Mouse (Mus musculus) lung, embryonic 16.5 days (tissue): ENCODE results near the gene Stxbp4. TPM values are rescaled to one million over a fixed set of nuclear protein-coding genes. Genes with fewer than 3 reads are reported as not detected.

Experiments
- ATAC-seq: fragments of 200-750 bp; cut with Nextera tagmentation; 2 replicates; pipeline ENCODE4 v1.8.0; 2017; ENCODE audit warnings: low read depth, mild to moderate bottlenecking, moderate library complexity
- H3K27ac ChIP-seq: fragments of 300-500 bp; sonication (generic); 2 replicates; pipeline ENCODE4 v1.5.1; 2014; ENCODE audit warnings: mild to moderate bottlenecking, control low read depth, low read length
- H3K27me3 ChIP-seq: fragments of 300-500 bp; sonication (generic); 2 replicates; pipeline ENCODE4 v1.6.1; 2014; ENCODE audit warnings: low read depth, low read length, mixed read lengths; ENCODE audit not compliant: control insufficient read depth, insufficient read depth
- H3K36me3 ChIP-seq: fragments of 300-500 bp; sonication (generic); 2 replicates; pipeline ENCODE4 v1.6.1; 2014; ENCODE audit warnings: low read length; ENCODE audit not compliant: control insufficient read depth, insufficient read depth
- H3K4me1 ChIP-seq: fragments of 300-500 bp; sonication (generic); replicated peaks from 2 replicates; pipeline ENCODE4 v1.6.1; 2014; ENCODE audit warnings: low read length, mixed read lengths; ENCODE audit not compliant: control insufficient read depth, insufficient read depth
- H3K4me2 ChIP-seq: fragments of 300-500 bp; sonication (generic); 2 replicates; pipeline ENCODE4 v1.6.1; 2014; ENCODE audit warnings: low read depth, low read length, control low read depth
- H3K4me3 ChIP-seq: fragments of 300-500 bp; sonication (generic); 2 replicates; pipeline ENCODE4 v1.5.1; 2014; ENCODE audit warnings: mild to moderate bottlenecking, low read length, control low read depth
- H3K9ac ChIP-seq: fragments of 300-500 bp; sonication (generic); 2 replicates; pipeline ENCODE4 v1.6.1; 2014; ENCODE audit warnings: low read length, control low read depth
- H3K9me3 ChIP-seq: fragments of 300-500 bp; sonication (generic); 2 replicates; pipeline ENCODE4 v1.6.1; 2016; ENCODE audit warnings: low read length; ENCODE audit not compliant: control insufficient read depth
- WGBS: fragments of 180-500 bp; shearing (Covaris S2); extraction: QIAGEN DNeasy Blood & Tissue Kit; methylation state at CpG from one replicate; pipeline ENCODE4 v1.1.7; 2014; 5-methylcytosine and 5-hydroxymethylcytosine counted together
- polyA plus RNA-seq: library from polyadenylated mRNA; unstranded; fragments of >200 nt; fragmentation: Nextera tagmentation; extraction: Ambion mirVana; gene quantifications from 2 replicates; pipeline ENCODE4 v1.2.1, GENCODE M21; 2015

Gene Stxbp4
- polyA plus RNA-seq, 1 experiment from 2014 or later = 22.4 TPM

DNA sequence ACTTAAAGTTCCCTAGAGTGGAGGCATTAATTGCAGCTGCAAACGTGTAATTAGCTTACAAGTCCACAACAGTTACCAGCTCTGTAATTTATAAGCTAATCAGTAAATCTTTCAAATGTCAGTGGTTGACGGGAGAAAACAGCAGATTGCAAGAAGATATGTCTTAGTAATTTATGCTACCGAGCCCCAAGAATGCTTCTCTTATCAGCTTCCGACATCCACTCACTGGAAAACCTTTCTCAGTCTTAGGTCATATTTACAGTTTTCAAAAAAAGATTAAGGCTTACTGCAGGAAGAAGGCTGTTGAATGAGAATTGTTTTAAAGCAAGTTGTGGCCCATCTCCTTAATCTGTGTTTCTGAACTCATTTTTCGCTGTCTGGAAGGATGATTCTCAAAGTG, 83.9 kb downstream of the Stxbp4 start:
- 56% methylated on average over 5 of the region's 5 CpGs for WGBS
- Histone ChIP-seq H3K9ac (no peak overlapping the region), H3K4me3 (no peak overlapping the region)

DNA sequence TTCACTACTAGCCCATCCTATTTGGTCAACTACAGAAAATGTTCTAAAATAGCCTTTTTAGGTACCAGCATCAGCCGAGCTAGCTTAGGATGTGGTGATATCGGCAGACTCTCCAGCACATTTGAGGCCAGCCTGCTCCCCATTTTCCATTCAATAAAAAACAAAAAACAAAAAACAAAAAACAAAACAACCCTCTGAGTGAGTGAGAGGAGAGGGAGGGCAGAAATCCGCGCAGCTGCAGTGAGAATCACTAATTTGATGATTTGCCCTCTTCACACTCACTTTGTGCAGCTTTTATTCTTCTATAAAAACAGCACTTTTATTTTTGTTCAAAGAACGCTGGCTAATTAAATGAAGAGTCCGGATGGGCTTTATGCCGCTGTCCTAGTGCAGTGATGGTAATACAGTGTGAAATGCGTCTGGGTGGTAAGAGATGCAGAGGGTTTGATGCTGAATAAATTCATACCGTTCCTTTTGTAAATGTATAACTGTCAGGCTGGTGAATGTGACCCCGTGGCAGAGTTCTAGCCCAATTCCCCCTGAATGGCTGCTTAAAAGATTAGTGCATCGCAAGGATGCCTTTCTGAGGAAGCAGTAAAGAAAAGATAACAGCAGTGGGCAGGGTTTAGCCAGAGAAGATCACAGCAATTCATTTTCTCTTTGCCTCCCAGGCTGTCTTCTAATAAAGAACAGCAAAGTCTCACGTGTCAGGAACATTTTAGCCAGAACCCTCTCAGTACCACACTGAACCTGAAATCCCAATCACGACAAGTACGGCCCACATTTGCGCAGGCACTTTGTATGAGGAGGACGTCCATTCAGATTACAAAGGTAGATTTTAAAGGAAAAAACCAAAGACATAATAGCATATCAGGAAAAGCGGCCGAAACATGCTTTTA, 85.3 kb downstream of the Stxbp4 start:
- H3K27me3 ChIP-seq = no peaks in the 10 kb centered on the region
- no peaks in the 10 kb centered on the region for H3K36me3 ChIP-seq
- H3K27ac ChIP-seq = no peak overlapping the region
- H3K9me3 ChIP-seq = no peaks in the 10 kb centered on the region
- no peaks in the 10 kb centered on the region for H3K4me1 ChIP-seq
- no peak overlapping the region for H3K4me3 ChIP-seq
- no peak overlapping the region for H3K9ac ChIP-seq
- 82% methylated on average over 18 of the region's 18 CpGs for WGBS
- no peak for ATAC-seq
- H3K4me2 ChIP-seq = no peak overlapping the region

More for the DNA sequence above, 83.9 kb downstream of the Stxbp4 start:
- ATAC-seq = no peak
- Histone ChIP-seq H3K27ac (no peak overlapping the region), H3K36me3 (no peaks in the 10 kb centered on the region), H3K9me3 (no peaks in the 10 kb centered on the region), H3K4me1 (peaks cover 3% of the 10 kb centered on the region; the same call in 1 of the 2 replicates), H3K27me3 (no peaks in the 10 kb centered on the region), H3K4me2 (no peak overlapping the region)

DNA sequence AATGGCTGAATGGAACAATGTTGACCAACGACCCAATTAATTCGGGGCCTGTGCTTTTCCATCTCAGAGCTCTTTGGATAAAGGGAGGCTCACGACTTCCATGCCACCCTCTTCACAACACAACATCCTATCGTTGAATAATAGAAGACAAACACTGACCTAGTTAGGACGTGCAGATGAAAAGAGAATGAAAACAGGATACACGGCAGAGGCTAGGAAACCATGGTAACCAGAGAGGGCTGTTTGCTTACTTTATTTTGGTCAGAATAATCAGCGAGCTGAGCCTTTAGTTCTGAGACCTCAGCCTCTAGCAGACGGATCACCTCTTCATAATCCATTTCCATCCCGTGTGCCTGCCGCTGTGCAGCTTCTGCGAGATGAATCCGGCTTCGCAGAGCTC, 89.3 kb downstream of the Stxbp4 start:
- Histone ChIP-seq H3K9me3 (no peaks in the 10 kb centered on the region), H3K27me3 (no peaks in the 10 kb centered on the region), H3K4me3 (no peak overlapping the region), H3K36me3 (no peaks in the 10 kb centered on the region), H3K9ac (no peak overlapping the region), H3K4me1 (no peaks in the 10 kb centered on the region), H3K4me2 (no peak overlapping the region), H3K27ac (no peak overlapping the region)
- 48% methylated on average over 13 of the region's 13 CpGs for WGBS
- no peak for ATAC-seq

DNA sequence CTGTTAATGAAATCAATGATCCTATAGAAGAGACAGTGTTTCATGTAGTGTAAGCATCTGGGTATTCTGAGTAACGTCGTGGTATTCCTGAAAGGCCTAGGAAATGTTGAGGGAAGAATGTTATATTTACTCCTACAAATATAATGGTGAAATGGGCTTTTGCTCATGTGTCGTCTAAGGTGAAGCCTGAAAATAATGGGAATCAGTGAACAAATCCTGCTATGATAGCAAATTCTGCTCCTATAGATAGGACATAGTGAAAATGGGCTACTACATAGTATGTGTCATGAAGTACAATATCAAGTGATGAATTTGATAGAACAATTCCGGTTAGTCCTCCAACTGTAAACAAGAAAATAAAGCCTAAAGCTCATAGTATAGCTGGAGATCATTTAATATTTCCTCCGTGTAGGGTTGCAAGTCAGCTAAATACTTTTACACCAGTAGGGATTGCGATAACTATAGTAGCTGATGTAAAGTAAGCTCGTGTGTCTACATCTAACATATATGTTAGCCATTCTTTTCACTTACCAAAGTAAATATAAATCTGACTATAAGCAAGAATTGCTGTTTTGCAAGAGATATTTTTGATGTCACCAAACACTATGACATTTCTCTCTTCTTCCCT, 99.1 kb downstream of the Stxbp4 start:
- 94% methylated on average over 7 of the region's 7 CpGs for WGBS
- no peak overlapping the region for H3K9ac ChIP-seq
- H3K4me1 ChIP-seq = no peaks in the 10 kb centered on the region
- no peak overlapping the region for H3K4me3 ChIP-seq
- H3K4me2 ChIP-seq = no peak overlapping the region
- H3K36me3 ChIP-seq = peaks cover 8% of the 10 kb centered on the region; the same call in 1 of the 2 replicates
- ATAC-seq = no peak
- no peak overlapping the region for H3K27ac ChIP-seq
- no peaks in the 10 kb centered on the region for H3K9me3 ChIP-seq
- no peaks in the 10 kb centered on the region for H3K27me3 ChIP-seq

DNA sequence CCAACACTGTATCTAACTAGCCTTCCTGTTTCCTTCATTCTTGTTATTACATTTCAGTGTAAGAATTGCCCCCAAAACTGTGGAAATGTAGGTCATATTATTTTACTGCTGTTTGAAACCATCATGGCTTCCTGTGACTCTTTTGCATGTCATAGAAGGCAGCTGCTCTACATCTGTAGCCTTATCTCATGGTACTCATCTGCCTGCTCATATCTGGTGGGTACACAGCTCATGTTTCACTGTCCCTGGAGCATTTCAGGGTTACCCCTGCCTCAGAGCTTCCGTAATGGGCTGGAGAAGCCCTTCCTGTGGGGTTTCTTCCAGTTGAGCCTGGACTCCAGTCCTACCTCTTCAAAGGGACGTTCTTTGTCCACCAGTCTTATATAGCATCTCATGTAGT, 112.6 kb downstream of the Stxbp4 start:
- ATAC-seq = no peak
- Histone ChIP-seq H3K4me3 (no peak overlapping the region), H3K9me3 (no peaks in the 10 kb centered on the region; the same call in 1 of the 2 replicates), H3K27ac (no peak overlapping the region), H3K9ac (no peak overlapping the region), H3K36me3 (peaks cover 6% of the 10 kb centered on the region), H3K27me3 (no peaks in the 10 kb centered on the region), H3K4me2 (no peak overlapping the region), H3K4me1 (no peaks in the 10 kb centered on the region)
- WGBS = 66% methylated on average over 2 of the region's 2 CpGs

DNA sequence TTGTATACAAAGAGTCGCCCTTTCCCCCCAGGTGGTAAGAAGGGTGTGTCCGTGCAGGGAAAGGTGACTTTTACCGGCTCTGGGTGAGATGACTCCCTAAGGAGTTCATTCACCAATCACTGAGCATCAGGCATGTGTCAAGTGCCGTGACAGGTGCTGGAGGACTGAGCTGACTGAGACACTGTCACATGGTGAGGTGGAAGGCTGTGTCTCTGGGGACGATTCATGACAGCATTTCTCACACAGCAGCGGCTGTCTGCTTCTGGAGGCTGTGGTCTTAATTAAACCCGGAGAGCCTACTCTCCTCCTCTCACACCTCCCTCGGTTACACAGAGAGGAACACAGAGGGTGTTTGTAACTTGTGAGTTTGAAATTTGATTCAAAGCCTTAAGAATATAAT, 116.8 kb downstream of the Stxbp4 start:
- 0 out of 2 replicates have a peak, but pooled peaks cover 2% of the 10 kb centered on the region for H3K4me1 ChIP-seq
- WGBS = 57% methylated on average over 8 of the region's 8 CpGs
- no peak overlapping the region for H3K4me2 ChIP-seq
- H3K27ac ChIP-seq = no peak overlapping the region
- ATAC-seq = no peak
- no peaks in the 10 kb centered on the region for H3K36me3 ChIP-seq
- no peak overlapping the region for H3K9ac ChIP-seq
- H3K9me3 ChIP-seq = no peaks in the 10 kb centered on the region
- no peaks in the 10 kb centered on the region for H3K27me3 ChIP-seq
- no peak overlapping the region for H3K4me3 ChIP-seq

DNA sequence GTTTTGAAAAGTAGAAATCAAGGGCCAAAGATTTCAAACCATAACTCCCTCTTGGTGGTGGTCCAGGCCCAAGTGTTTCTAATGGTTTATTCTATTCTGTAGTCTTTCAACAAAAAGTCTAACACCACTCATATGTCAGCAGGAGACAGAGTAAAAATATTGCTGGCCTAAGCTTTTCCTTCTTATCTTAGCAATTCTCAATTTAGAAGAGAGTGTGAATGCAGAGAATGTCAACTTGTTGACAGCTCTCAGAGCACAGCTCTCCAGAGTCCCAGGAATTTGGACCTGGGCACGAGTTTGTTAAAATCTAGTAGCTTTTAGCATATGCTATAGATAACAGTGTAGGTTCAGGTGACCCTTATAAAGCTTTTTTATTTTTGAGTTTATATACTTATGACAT, 120.1 kb downstream of the Stxbp4 start:
- Histone ChIP-seq H3K4me3 (no peak overlapping the region), H3K4me1 (0 out of 2 replicates have a peak, but pooled peaks cover 2% of the 10 kb centered on the region), H3K36me3 (no peaks in the 10 kb centered on the region), H3K9me3 (no peaks in the 10 kb centered on the region), H3K4me2 (no peak overlapping the region), H3K9ac (no peak overlapping the region), H3K27ac (no peak overlapping the region), H3K27me3 (no peaks in the 10 kb centered on the region)
- 16% methylated on average over 1 of the region's 1 CpGs for WGBS
- ATAC-seq = peak; percentile 54; the same call in 1 of the 2 replicates

DNA sequence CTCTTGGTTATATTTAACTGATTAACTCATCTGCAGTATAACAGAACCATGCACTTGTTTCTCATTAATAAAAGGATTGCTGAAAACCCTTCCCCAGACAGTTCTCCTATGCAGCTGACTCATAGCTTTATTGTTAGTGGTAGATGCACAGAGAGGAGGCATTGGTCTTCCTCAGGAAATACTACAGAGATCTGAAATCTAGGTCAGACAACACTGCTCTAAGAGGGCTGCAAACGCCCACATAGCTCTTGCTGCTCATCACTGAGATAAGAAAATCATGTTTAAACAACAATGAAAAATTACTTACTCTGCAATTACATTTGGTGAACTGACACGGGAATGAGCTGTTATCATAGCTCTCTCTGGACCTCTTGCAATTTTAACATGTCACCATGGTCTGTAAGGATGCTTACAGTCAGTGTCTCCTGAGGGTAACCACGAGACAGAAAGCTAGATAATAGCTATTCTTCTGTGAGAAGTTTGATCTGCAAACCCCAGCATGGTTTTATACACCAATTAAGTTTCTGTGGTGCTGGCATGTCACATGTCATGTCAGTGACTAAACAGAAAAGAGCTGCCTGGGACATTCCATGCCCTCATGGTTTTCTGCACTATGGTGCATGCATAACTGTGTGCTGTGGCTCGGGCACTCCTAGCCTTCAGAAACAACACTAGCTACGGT, 125.2 kb downstream of the Stxbp4 start:
- Histone ChIP-seq H3K4me3 (no peak overlapping the region), H3K9ac (no peak overlapping the region), H3K27me3 (no peaks in the 10 kb centered on the region), H3K27ac (no peak overlapping the region), H3K36me3 (no peaks in the 10 kb centered on the region), H3K4me1 (0 out of 2 replicates have a peak, but pooled peaks cover 2% of the 10 kb centered on the region), H3K4me2 (no peak overlapping the region), H3K9me3 (no peaks in the 10 kb centered on the region)
- ATAC-seq = no peak
- 49% methylated on average over 5 of the region's 5 CpGs for WGBS

DNA sequence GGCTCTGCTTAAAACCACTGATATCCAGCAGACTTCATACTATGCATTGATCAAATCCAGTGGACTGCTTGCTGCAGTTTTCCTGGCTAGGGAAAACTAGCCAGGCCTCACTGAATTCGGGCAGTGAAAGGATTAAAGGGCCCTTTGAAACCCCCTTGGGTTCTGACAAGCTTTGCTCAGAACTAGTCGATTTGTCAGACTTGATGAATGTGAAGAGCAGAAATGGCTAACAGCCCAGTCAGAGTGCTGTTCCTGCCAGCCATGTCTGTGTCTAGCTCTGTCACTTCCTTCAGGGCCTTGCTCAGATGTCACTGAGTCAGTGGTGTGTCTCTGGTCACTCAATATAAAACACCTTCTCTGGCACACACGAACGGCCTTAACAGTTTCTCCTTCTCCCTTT, 136.0 kb downstream of the Stxbp4 start:
- Histone ChIP-seq H3K9ac (no peak overlapping the region), H3K36me3 (no peaks in the 10 kb centered on the region), H3K4me2 (no peak overlapping the region), H3K9me3 (no peaks in the 10 kb centered on the region), H3K27ac (no peak overlapping the region), H3K4me3 (no peak overlapping the region), H3K27me3 (no peaks in the 10 kb centered on the region), H3K4me1 (peaks cover 9% of the 10 kb centered on the region; the same call in 1 of the 2 replicates)
- 39% methylated on average over 4 of the region's 4 CpGs for WGBS
- peak; percentile 47; the same call in 1 of the 2 replicates for ATAC-seq
